Mouse (Mus musculus) thymus, adult 2 months (tissue): ENCODE results near the gene Rbms1.

Source experiments
- CTCF ChIP-seq: fragments of 200-500 bp; IDR thresholded peaks from 2 replicates; pipeline ENCODE4 v1.5.1; 2012; ENCODE audit warnings: mild to moderate bottlenecking, control low read depth, low read length, moderate library complexity, borderline replicate concordance; ENCODE audit not compliant: control insufficient read depth, poor library complexity, insufficient read depth; ENCODE audit errors: extremely low read depth
- POLR2A ChIP-seq: fragments of 200-500 bp; IDR thresholded peaks from 2 replicates; pipeline ENCODE4 v1.6.1; 2012; ENCODE audit warnings: mild to moderate bottlenecking, low read length, control low read depth, moderate library complexity; ENCODE audit not compliant: control insufficient read depth, poor library complexity, insufficient read depth; ENCODE audit errors: extremely low read depth

- TF ChIP-seq CTCF (no peak), POLR2A (no peak)
Measured at GRCm38 (mm10) chr2:60871001-60871400, 92.0 kb downstream of the Rbms1 start.
